Mouse (Mus musculus): ENCODE measurements around the gene Rasa2.
"Not testable (repeated sequence)": the region's sequence is repeated elsewhere in the genome, so short reads cannot be mapped to it uniquely, and the experiment has no call there.

Gene Rasa2

DNA sequence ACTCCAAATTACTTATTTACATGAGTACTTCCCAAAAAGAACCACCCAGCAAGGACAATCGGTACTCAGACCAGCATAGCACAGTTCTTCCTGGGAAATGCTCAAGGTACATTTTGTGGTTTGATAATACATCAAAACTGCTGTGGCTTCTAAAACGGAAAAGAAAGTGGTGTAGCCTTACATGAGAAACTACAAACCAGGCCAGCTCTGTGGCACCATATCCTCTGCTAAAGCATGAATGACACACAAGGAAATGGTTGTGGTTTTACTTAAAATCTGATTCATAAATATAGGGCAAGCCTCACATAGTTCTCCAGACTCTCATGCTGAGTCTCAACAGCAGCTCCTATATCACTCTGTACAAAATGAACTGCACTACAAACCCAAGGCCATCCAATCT lies 48.3 kb downstream of the Rasa2 start:
- no peak for DNase-seq (ENCODE audit: low spot score)

GRCm38 (mm10) chr9:96578190-96578589 lies 53.2 kb downstream of the Rasa2 start:
- DNase-seq (ENCODE audit: low spot score), result no peak

GRCm38 (mm10) chr9:96577674-96578073 lies 53.7 kb downstream of the Rasa2 start:
- DNase-seq (ENCODE audit: low spot score), result no peak

DNA sequence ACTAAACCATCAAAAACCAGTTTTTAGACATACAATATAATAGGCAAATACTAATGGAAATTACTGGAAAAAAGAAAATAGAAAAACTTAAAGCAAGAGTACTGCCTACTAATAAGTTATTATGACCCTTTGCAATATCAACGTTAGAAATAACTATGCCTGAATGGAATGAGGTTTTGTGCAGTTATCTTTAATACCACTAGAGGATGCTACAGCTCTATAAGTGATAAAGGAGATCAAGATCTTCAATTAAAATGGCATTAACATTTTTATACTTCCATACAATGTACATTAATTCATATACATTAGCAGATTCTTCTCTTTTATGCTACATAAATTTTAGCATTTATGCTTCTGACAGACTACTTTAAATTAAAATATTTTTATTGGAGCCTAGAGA lies 58.2 kb downstream of the Rasa2 start:
- DNase-seq (ENCODE audit: low spot score), result no peak

DNA sequence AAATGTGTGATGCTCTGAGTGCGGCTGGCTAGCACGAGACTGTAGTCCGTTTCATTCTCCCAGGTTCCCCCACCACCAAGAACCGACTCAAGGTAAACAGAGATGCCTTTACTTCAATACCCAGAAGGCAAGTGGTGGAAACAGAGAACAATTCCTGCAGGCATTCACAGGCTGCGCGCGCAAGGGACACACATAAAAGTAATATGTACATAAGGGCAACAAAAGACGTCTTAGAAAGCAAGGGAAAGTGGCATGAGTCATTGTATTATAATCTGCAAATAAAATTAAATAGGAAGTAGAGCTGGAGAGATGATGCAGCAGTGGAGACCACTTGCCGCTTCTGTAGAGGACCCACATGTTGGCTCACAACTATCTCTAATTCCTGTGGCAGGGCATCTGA lies 58.7 kb downstream of the Rasa2 start:
- DNase-seq (ENCODE audit: low spot score), result no peak

DNA sequence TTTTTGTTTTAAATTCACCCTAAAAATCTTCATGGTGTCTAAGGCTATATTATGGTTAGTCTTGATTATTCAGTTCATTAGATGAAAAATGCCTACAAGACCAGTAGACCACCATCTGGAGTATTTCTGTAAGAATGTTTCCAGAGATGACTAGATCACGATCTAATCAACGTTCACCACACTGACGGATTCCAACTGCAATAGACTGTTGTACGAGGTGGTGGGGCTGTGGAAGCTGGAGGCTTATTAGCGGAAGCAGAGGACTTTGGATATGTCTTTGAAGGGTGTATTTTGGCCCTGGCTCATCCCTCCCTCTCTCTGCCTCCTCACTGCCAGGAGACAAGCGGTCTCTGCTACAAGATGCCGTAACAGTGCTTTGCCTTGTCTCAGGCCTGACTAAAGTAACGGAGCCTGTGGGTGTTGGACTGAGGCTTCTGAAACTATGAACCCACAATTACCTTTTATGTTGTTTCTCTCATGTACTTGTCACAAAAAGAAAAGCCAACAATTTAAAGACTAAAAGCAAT lies 64.9 kb downstream of the Rasa2 start:
- no peak for DNase-seq (ENCODE audit: low spot score)

DNA sequence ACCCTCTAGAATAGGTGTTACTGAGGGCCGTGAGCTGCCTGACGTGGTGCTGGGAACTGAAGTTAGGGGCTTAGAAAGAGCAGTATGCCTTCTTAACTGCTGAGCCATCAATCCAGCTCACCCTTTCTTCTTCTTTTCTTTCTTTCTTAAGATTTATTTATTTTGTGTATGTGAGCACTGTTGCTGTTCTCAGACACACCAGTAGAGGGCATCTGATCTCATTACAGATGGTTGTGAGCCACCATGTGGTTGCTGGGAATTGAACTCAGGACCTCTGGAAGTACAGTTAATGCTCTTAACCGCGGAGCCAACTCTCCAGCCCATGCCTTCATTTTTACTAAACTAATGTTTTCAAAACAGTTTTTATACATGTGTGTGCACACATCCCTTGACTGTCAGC lies 67.9 kb downstream of the Rasa2 start:
- DNase-seq (ENCODE audit: low spot score), result no peak

DNA sequence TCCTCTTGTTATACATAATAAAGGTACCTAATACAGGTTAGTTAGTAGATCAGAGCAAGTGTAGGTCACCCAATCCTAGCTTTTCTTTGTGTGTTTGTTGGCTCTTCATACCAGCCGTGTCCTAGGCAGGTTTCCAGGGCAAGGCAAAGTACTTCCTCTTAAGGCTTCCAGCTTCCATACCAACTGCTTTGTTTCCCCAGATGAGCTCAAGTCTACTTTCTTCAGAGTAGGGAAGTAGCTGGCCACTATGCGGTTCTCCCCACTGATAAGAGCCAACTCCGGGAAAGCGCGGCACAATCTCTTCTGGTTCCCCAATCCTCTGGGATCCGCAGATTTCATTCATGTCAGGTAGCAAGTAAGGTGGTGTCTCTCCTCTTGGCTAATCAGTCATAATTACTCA lies 72.3 kb downstream of the Rasa2 start:
- DNase-seq (ENCODE audit: low spot score), result no peak

DNA sequence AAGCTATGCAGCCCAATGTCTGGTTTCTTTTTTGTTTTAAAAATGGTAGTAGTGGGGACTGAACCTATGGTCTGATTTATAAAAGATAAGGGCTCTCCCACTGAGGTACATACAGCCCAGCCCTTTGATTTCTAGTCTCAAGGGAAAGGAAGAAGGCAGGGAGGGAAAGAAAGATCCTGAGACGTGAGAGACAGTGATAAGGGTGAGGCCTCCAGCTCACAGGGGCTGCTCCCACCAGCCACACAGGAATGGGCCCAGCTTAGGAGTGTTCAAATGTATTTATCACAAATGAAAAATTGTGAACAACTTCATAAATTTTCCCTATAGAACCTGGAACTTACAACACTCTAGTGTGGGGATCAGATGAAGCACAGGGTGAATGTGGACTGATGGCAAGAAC lies 72.8 kb downstream of the Rasa2 start:
- DNase-seq (ENCODE audit: low spot score), result no peak

DNA sequence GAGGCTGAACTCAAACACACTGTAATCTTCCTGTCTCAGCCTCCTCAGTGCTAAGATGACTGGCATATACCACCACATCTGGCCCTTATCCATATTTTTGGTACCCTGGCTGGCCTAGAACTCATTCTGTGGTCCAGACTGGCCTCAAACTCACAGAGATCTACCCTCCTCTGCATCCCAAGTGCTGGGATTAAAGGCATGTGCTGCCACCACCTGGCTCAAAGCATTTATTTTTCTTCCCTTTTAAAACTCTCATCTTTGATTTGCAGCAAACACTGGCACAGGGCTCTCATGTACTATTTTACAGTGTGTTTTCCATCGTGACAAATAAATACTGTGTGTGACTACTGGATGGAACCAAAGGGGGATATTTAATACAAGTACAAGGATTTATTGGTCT lies 77.3 kb downstream of the Rasa2 start:
- no peak for DNase-seq (ENCODE audit: low spot score)

- DNase-seq (ENCODE audit: low spot score), result no peak
These were observed 86.0 kb downstream of the Rasa2 start for GRCm38 (mm10) chr9:96545410-96545809.

GRCm38 (mm10) chr9:96543643-96544640 lies 87.5 kb downstream of the Rasa2 start:
- DNase-seq (ENCODE audit: low spot score), result no peak

GRCm38 (mm10) chr9:96538916-96539315 lies 92.5 kb downstream of the Rasa2 start:
- no peak for DNase-seq (ENCODE audit: low spot score)

- DNase-seq (ENCODE audit: low spot score), result no peak
These were observed 93.8 kb downstream of the Rasa2 start for GRCm38 (mm10) chr9:96537615-96537919.

GRCm38 (mm10) chr9:96536895-96537614 lies 94.4 kb downstream of the Rasa2 start:
- no peak for DNase-seq (ENCODE audit: low spot score)

DNA sequence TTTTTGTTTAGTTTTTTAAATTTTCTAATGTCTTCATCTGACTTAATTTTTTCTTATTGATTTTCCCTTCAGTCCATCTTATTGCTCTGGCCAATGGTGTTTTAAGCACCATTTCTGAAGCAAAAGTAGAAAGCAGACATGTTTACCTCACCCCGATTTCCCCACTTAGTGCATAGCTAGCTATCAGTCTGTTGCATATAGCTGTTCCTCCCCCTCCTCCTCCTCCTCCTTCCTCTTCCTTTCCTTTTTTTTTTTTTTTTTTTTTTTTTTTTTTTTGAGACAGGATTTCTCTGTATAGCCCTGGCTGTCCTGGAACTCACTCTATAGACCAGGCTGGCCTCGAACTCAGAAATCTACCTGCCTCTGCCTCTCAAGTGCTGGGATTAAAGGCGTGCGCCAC lies 95.3 kb downstream of the Rasa2 start:
- not testable (repeated sequence) for DNase-seq (ENCODE audit: low spot score)

DNA sequence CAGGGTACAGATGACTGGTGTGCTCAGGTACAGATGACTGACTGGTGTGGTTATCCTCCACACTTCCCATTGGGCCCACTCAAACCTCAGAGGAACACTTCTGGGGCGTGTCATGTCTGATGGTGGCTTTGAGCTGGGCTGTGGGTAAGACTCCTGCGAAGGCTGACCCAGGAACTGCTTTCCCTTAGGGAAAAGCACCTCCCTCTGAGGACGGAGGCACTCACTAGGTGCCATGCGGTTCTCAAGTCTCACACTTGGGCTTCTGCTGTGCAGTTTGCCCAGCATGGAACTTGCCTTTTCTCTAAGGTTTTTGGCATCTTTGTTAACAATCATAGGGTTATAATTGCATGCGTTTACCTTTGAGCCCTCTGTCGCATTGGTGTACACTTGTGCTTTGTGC lies 96.0 kb downstream of the Rasa2 start:
- no peak for DNase-seq (ENCODE audit: low spot score)

DNA sequence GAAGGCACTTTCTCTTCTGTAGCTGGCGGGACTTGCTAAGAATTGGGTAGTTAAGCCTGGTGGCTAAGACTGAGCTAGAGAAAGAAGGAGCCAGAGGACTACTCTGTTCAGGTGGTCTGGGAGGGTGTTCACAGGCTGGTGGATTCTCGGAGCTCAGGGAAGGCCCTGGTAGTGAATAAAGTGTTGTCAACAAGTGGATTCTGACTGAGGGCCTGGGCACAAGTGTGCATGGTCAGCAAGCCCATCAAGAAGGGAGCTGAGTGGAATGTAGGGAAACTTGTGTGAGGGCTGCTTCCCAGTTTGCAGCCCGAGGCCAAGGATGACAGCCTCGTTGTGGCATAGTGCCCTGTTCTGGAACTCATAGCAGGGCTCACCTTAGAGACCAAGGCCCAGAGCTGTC lies 97.2 kb downstream of the Rasa2 start:
- no peak for DNase-seq (ENCODE audit: low spot score)

DNA sequence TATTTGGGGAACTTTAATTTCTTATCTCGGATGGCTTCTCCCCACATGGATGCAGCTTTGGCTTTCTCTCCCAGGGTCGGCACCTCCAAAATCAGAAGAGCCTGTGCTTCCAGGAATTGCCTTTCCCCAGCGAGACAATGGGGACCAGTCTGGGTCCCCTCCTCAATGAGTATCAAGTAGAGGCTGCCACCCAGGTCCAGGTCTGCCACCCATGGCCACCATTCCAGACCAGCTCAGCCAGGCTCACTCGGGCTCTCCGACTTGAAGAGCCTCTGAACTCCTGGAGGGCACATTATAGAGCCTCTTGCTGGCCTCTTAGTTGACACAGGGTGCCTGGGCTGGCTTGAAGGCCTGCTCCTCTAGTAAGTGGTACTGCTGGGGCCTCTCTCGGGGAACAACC lies 97.9 kb downstream of the Rasa2 start:
- DNase-seq (ENCODE audit: low spot score), result no peak

GRCm38 (mm10) chr9:96532531-96532930 lies 98.9 kb downstream of the Rasa2 start:
- no peak for DNase-seq (ENCODE audit: low spot score)

GRCm38 (mm10) chr9:96530674-96531081 lies 100.7 kb downstream of the Rasa2 start:
- no peak for DNase-seq (ENCODE audit: low spot score)

GRCm38 (mm10) chr9:96529961-96530673 lies 101.3 kb downstream of the Rasa2 start:
- DNase-seq (ENCODE audit: low spot score), result no peak

GRCm38 (mm10) chr9:96526011-96526410 lies 105.4 kb downstream of the Rasa2 start:
- no peak for DNase-seq (ENCODE audit: low spot score)
